Mouse (Mus musculus) WW6 (cell line): ENCODE results near the gene Rtf1.
A peak's percentile ranks its signal among the peaks of the same experiment; 100 is the strongest.
"Not testable (repeated sequence)": the region's sequence is repeated elsewhere in the genome, so short reads cannot be mapped to it uniquely, and the experiment has no call there.

Experiments
- DNase-seq: peaks from one replicate; pipeline ENCODE4 v3.0.0-alpha.2; 2013; ENCODE audit warnings: low read depth, low spot score

Rtf1 gene

DNA sequence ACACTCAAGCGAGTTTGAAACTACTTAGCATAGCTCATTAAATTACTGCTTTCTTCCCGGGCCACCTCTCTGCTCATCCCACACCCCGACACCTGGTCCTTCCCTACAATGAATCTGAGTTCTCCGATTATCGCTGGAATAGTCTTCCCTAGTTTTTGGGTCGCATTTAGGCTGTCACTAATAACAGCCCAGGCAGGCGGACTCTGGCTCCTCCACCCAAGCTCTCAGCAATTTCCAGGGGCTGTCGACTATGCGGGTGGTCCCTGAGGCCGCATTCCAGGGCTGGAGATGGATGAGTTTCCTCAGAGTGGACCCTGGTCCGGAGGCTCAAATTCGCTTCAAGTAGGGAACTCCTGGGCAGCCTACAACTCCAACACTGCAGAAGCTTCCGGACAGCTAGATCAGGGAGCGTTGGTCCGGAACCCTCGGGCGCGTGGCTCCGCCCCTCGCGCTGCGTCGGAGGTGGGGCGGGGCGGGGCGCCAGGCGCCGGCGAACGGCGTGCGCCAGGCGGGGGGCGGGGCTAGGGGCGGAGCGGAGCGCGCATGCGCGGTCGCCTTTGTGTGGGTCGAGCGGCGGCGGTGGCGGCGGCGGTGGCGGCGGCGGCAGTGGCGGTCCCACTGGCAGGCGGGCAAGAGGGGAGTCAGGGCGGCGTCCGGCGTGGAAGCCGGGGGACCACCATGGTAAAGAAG, at the start of gene Rtf1:
Rtf1 (plus strand) TSS at position 544 of the 690 bp plus-strand sequence.
- DNase-seq = peak; percentile 61

GRCm38 (mm10) chr2:119636781-119637180, 38.1 kb upstream of the Rtf1 start:
- peak; percentile 31 for DNase-seq

- no peak for DNase-seq
Observed at GRCm38 (mm10) chr2:119641214-119641912, 33.5 kb upstream of the Rtf1 start.

DNA sequence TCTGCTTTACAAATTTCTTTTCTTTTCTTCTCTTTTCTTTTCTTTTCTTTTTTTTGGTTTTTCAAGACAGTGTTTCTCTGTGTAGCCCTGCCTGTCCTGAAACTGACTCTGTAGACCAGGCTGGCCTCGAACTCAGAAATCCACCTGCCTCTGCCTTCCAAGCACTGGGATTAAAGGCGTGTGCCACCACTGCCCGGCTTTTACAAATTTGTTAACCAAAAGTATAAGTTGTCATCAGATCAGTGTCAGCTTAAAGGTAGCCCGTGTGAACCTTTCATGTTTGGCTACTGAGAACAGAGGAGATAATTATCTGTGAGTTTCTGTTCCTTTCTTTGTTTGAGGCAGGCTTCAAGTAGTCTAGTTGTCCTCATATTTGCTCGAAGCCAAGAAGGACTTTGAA, 30.6 kb upstream of the Rtf1 start:
- no peak for DNase-seq

DNA sequence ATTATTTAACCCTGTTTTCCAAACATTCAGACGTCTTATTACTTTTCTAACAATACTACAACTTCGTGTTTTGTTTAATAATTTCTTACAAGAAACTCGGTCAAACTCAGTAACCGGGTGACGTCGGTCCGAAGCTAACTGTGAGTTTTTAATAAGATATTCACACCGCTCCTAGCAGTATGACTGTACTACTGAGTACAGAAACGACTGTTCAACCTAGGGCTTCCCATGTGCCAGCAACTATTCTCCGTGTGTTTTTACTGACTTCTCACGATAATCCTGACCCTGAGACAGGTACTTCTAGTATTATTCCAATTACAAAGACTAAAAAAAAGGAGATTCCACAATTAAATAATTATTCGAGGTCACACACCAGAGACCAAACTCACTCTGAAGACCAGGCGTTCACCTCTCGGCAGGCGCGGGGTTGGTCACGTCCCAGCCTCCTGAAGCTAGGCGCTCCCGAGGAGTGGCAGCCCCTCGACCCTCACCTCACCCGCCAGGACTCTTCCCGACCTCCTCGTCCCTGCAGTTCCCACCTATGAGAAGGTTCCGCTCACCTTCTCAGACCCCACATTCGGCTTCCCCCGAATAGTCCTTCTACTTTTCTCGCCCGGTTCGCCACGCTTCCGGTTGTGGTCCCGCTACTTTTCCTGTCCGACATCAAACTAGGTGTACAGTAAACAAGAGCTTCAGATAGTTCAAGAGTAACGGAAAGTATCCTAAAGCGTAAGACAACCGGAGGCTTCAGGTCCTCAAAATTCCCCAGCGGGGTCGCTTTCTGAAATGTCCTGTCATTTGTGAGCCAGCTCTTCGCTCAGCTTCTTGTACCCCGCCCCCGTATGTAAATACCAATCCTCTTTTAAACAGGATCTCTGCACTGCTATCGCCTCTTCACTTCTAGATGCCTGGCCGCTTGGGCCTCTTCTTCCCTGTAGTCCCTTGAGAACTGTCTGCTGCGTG, 12.4 kb upstream of the Rtf1 start, which contains the start of gene Ndufaf1:
Ndufaf1 (minus strand) TSS at position 608 of the 963 bp plus-strand sequence.
- DNase-seq = peak; percentile 67

GRCm38 (mm10) chr2:119665744-119666143, 9.1 kb upstream of the Rtf1 start:
- not testable (repeated sequence) for DNase-seq

DNA sequence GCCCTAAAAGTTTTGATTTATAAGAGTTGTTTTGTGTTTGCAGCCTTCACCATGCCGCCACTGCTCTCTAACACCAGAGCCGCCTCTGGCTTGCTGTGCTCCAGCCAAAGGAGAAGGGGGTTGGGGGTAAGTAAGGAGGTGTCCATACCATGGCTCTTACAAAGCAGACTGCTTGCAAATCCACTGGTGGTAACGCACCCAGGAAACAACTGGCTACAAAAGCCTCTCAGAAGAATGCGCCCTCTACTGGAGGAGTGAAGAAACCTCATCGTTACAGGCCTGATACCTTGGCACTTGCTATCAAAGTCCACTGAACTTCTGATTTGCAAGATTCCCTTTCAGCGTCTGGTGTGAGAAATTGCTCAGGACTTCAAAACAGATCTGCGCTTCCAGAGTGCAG, 5.9 kb upstream of the Rtf1 start:
- peak; percentile 49 for DNase-seq

- DNase-seq = peak; percentile 13
Observed at GRCm38 (mm10) chr2:119675215-119675784, 432 bp downstream of the Rtf1 start.

GRCm38 (mm10) chr2:119675831-119676230, 963 bp downstream of the Rtf1 start:
- DNase-seq = no peak

GRCm38 (mm10) chr2:119683706-119684105, 8.8 kb downstream of the Rtf1 start:
- no peak for DNase-seq

DNA sequence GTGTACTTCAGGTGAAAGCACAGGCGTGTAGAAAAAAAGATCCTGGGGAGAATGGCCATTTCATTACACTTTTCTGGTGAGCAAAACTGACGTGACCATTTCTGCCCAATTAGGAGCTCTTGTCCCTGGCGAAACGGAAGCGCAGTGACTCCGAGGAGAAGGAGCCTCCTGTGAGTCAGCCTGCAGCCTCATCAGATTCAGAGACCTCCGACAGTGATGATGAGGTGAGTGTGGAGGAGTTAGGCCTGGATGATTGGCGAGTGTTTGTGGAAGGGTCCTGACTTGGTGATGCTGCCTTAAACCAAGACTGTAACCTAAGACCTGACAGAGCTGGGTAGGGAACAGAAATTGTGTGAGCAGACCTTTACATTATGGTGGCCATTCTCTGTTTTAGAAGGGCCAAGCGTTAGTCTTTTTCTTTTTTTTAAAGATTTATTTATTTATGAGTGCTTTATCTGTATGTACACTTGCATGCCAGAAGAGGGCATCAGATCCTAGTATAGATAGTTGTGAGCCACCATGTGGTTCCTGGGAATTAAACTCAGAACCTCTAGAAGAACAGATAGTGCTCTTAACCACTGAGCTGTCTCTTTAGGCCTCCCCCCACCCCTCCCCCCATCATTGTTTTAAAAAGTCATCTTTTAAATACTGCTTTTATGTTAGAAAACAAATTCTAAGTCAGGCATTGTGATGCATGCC, 17.3 kb downstream of the Rtf1 start:
- no peak for DNase-seq

GRCm38 (mm10) chr2:119694826-119695225, 20.0 kb downstream of the Rtf1 start:
- no peak for DNase-seq

- no peak for DNase-seq
Observed at GRCm38 (mm10) chr2:119696111-119696510, 21.2 kb downstream of the Rtf1 start.

DNA sequence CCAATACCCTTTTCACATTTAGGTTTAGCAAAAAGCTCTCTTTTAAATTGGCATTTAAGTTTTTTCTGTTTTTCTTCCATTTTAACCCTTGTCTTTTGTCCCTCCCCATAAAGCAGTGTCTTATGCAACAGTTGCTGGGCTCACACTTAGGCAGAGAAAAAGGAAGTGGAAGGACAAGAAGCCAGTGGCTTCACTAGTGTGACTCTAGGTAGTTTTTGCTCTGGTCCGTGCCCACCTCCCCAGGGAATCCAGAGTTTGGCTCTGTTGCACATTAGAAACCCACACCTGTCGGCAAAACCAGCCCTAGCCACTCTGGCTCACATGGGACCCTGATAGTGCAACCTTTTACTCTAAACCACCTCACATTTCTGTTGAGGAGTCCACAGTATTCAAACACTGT, 23.6 kb downstream of the Rtf1 start:
- no peak for DNase-seq

DNA sequence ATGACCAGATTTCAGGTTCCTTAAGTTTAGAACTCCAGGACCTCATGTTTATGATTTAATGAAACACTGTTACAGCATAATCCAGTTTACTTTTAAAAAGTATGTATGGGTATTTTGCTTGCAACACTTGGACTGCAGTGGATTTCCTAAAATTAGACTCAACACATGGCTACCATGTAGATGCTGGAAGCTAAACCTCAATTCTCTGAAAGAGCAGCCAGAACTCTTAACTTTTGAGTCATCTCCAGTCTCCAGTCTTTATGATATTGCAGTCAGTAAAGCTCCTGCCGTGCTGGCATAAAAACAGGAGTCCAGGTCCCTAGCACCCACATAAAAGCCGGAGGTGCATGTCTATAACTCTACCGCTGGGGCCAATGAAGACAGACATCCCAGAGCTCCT, 25.1 kb downstream of the Rtf1 start:
- no peak for DNase-seq

- DNase-seq = no peak
Observed at GRCm38 (mm10) chr2:119703171-119703570, 28.3 kb downstream of the Rtf1 start.

GRCm38 (mm10) chr2:119707676-119708075, 32.8 kb downstream of the Rtf1 start:
- DNase-seq = no peak

DNA sequence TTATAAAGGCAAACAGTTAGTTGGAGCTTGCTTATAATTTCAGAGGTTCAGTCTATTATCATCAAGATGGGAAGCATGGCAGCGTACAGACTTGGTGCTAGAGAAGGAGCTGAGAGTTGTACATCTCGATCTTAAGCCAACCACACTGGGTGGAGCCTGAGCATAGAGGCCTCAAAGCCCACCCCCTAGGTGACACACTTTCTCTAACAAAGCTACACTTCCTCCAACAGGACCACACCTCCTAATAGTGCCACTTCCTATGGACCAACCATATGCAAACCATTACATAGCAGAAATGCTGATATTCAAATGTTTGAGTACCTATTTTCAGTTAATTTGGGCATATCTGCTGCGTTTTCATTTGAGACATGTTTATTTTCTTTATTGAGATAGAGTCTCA, 35.1 kb downstream of the Rtf1 start:
- DNase-seq = no peak

DNA sequence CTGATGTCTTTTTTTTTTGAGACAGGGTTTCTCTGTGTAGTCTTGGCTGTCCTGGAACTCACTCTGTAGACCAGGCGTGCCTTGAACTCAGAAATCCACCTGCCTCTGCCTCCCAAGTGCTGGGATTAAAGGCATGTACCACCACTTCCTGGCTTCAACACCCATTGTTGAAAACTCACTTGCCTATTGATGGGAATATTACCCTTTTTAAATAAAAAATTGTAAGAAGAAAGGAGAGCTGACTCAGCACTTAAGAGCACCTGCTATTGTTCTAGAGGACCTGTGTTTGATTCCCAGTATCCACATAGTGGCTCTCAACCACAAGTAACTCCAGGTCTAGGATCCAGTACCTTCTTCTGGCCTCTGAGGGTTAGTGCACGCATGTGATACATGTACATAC, 41.0 kb downstream of the Rtf1 start:
- not testable (repeated sequence) for DNase-seq

DNA sequence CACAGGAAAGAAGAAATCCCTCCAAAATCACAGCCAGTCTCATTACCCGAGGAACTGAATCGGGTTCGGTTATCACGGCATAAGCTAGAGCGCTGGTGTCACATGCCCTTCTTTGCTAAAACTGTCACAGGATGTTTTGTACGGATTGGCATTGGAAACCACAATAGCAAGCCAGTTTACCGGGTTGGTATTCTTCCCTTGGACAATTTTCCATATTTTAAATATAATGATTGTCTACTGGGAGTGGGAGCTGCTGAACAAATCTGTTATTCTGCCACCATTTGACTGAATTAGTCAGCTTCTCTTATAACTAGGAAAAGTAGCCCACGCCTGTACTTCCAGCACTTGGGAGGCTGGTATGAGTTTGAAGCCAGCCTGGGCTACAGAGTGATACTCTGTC, 46.2 kb downstream of the Rtf1 start:
- DNase-seq = no peak
